Mouse (Mus musculus) urinary bladder, postnatal 14 days (tissue): ENCODE measurements at regions not wholly inside any gene's neighbourhood (a gene's known extent, or its start where the extent isn't known, plus 50 kb on each side); places are given as distances from the start of the nearest gene placed in this dataset.
"Not testable (repeated sequence)": the region's sequence is repeated elsewhere in the genome, so short reads cannot be mapped to it uniquely, and the experiment has no call there.

Experiments used
- DNase-seq: peaks from one replicate; pipeline ENCODE4 v3.0.0; 2021; ENCODE audit warnings: low spot score

GRCm38 (mm10) chr17:9066633-9067032, 78.5 kb downstream of the 1700010I14Rik start:
- DNase-seq: not testable (repeated sequence)

DNA sequence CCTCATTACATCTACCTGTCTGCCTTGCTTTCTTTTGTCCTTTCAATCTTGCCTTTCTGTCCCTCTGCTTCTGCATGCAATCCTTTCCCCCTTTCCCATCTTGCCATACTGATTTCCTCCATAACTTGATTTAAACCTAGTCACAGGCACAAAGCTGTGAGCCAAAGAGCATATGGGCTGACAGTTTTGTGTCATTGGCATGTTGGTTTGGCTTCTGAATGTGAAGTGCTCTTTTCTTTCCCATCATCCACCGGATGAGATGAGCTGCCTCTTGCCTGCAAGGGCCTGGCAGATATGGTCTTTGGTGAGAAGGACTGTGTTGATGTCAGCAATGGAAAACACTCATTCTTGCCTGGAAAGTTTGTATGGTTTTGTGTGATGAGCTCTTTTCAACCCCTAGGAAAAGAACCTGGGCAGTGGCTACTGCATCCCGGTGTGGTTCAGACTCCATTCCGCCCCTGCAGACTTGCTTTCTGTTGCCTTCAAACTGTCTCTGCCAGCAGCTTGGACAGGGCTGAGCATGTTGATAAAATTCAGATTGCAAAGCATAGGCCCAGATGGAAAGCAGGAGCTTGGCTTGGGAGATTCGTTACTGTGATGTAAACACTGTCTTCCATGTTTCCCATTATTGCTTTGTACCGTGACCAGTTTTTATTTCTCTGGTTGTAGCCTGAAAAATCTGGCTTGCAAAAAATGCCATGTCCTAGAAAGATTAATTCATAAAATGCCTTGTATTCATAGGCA, 80.9 kb downstream of the 1700010I14Rik start:
- DNase-seq: no peak

- DNase-seq: no peak
Observed at GRCm38 (mm10) chr17:9083629-9084028, 95.5 kb downstream of the 1700010I14Rik start.

- DNase-seq: no peak
Observed at GRCm38 (mm10) chr17:9127866-9128265, 139.7 kb downstream of the 1700010I14Rik start.

DNA sequence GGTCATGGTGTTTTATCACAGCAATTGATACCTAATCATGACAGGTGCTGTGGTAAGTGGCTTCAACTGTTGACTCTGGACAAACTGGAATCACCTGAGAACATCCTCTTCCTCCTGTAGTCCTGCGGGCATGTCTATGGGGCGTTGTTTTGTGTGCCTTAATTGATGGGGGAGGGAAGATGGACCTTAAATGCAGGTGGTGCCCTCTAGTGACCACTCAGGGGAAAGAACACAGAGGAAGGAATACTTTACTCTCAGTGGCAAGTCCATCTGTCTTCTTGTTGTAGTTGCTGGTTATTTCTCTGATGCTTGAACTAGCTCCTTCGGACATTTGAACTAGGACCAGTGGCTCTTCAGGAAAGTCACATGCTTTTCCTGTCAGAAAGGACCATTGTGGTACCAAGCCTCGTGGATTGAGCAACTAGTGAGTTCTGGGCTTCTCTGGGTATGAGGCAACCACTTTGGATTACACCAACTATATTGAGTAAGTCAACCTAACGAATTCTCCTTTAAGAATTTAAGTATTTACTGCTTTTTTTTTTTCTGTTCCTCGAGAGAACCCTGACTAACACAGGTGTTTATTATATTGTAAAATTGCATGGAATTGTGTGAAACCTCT, 157.6 kb downstream of the 1700010I14Rik start:
- DNase-seq: no peak

DNA sequence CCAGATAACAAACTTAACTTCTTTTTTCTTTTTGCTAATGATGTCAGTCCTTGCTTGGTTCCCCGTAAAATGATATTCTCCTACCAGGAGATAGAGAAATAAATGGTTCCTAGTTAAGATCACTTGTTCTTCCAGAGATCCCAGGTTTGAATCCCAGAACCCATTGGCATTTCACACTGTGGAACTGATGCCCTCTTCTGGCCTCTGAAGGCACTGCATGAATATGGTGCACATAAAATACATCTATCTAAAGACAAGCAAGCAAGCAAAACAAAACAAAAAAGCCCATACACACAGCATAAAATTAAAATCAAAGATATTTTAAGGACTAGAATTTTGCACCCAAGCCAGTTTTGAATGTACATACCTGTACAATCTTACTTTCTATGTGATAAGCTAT, 162.5 kb downstream of the 1700010I14Rik start:
- no peak for DNase-seq

- no peak for DNase-seq
Observed at GRCm38 (mm10) chr17:9162148-9162547, 174.0 kb downstream of the 1700010I14Rik start.

GRCm38 (mm10) chr17:9162676-9163075, 174.5 kb downstream of the 1700010I14Rik start:
- no peak for DNase-seq

DNA sequence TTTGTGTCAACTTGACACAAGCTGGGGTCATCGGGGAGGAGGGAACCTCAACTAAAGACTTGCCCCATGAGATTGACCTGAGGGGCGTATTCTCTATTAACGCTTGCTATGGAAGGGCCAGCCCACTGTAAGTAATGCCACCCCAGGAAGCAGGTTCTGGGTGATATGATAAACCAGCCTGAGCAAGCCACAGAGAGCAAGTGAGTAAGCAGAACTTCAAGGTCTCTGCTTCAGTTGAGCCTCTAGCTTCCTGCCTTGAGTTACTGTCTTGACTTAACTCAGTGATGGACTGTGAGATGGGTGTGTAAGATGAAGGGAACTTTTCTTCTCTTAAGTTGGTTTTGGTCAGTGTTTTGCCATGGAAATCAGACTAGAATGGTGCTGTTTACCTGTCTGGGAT, 175.2 kb downstream of the 1700010I14Rik start:
- no peak for DNase-seq

- DNase-seq: no peak
Observed at GRCm38 (mm10) chr17:9164501-9164900, 176.4 kb downstream of the 1700010I14Rik start.

DNA sequence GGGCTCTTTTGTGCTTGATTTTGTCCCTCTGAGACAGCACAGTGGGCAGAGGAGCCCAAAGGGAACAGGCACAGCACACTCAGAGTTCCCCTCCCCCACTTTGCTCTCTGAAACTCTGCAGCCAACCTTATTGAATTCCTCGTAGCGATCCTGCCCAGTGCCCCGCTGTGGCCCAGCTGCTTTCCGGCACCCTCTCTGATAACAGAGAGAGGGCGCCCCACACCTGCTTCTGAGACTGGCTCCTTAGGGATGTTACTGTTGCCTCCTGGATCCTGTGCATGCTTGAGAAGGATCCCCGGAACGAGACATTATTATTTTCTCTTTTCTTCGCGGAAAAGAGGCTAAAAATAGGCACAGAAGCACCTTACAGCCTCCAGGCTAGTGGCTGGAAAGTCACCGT, 179.0 kb downstream of the 1700010I14Rik start:
- DNase-seq: peak; percentile 6

- DNase-seq: no peak
Observed at GRCm38 (mm10) chr17:9167571-9168201, 179.6 kb downstream of the 1700010I14Rik start.

- DNase-seq: peak; percentile 62
Observed at GRCm38 (mm10) chr17:9168411-9168810, 180.3 kb downstream of the 1700010I14Rik start.

GRCm38 (mm10) chr17:9169371-9169770, 181.2 kb downstream of the 1700010I14Rik start:
- DNase-seq: peak; percentile 50

GRCm38 (mm10) chr17:9197160-9197559, 209.0 kb downstream of the 1700010I14Rik start:
- no peak for DNase-seq

DNA sequence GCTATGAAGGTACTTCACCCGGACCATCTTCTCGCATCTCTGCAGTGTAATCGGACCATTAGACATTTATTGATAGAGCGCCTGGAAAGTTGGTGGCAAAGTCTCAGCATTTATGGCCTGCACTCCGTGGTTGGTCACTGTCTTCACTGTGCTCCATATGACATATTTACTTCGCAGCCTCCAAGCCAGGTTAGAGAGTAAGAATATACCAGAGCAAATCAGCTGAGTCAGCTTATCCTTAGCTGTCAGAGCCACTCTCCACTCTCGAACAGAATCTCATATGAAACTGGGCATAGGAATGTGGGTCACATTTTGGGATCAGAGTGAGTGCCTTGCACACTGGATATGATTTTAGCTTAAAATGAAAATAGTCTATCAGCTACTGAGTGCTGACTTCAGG, 212.3 kb downstream of the 1700010I14Rik start:
- DNase-seq: no peak

- DNase-seq: no peak
Observed at GRCm38 (mm10) chr17:9202496-9202895, 214.4 kb downstream of the 1700010I14Rik start.

DNA sequence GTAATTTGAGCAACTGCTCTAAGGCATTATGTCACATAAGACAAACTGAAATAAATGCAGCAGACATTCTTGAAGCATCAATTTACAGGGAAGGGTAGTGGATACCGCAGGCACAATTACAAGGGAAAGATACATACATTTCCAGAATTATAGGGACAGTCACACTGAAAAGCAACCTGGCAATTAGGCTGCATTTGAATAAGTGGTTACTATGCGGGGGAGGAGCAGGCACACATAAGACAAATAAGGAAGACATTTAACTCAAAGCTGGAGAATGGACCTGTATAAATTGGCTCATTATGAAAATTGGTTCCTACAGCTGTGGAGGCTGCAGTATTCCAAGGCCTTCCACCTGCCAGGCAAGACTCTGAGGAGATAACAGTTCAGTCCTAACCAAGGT, 211.2 kb upstream of the Gm17728 start:
- DNase-seq: no peak

GRCm38 (mm10) chr17:9223097-9223496, 198.8 kb upstream of the Gm17728 start:
- no peak for DNase-seq

GRCm38 (mm10) chr17:9227872-9228575, 193.8 kb upstream of the Gm17728 start:
- no peak for DNase-seq

DNA sequence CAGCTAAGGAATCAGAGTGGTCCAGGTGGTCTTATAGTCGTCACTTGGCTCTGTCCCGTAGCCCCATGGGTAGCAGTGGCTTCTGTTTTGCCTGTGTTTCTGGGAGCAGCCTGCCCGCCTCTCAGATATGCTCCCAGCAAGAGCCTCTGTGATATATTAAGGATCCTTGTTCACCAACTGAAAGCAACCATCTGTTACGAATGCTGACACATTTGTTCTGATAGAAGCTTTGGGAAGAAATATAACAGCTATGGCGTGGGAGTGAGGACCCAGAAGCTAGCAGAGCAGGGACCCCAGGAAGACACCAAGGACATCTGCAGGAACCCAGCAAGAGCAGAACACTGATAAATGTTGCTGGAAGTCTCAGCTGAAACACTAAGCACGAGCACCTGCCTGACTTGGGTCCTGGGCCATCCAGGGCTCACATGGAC, 186.7 kb upstream of the Gm17728 start:
- no peak for DNase-seq

GRCm38 (mm10) chr17:9258646-9259170, 163.2 kb upstream of the Gm17728 start:
- DNase-seq: no peak
